Mouse (Mus musculus) bone marrow macrophage, adult 2 months (primary cell): ENCODE results near the gene Olfr692. TPM values are rescaled to one million over a fixed set of nuclear protein-coding genes. Genes with fewer than 3 reads are reported as not detected.
A peak's percentile ranks its signal among the peaks of the same experiment; 100 is the strongest.
"Not testable (repeated sequence)": the region's sequence is repeated elsewhere in the genome, so short reads cannot be mapped to it uniquely, and the experiment has no call there.

ENCODE experiments used
- H3K27ac ChIP-seq: 2 replicates; pipeline ENCODE4 v1.5.1; 2012; ENCODE audit warnings: low read depth, low read length; ENCODE audit not compliant: insufficient read depth
- H3K4me1 ChIP-seq: 2 replicates; pipeline ENCODE4 v1.6.1; 2012; ENCODE audit warnings: low read length; ENCODE audit not compliant: control insufficient read depth, insufficient read depth
- H3K4me3 ChIP-seq: 2 replicates; pipeline ENCODE4 v1.5.1; 2012; ENCODE audit warnings: mild to moderate bottlenecking, low read length, moderate library complexity; ENCODE audit not compliant: insufficient read depth
- CTCF ChIP-seq: IDR thresholded peaks from 2 replicates; pipeline ENCODE4 v1.5.1; 2012; ENCODE audit warnings: low read depth, mild to moderate bottlenecking, low read length, moderate library complexity
- POLR2A ChIP-seq: IDR thresholded peaks from 2 replicates; pipeline ENCODE4 v1.6.1; 2012; ENCODE audit warnings: mild to moderate bottlenecking, low read depth, low read length, borderline replicate concordance
- polyA plus RNA-seq: library from polyadenylated mRNA; stranded (reverse); fragments of >200 nt; gene quantifications from 2 replicates; pipeline ENCODE4 v1.2.4, GENCODE M21; 2012; ENCODE audit not compliant: missing spikeins, insufficient read depth, insufficient read length

The Olfr692 gene
- polyA plus RNA-seq, 1 experiment: not detected

GRCm38 (mm10) chr7:105399935-105400624 is 32.0 kb downstream of the Olfr692 start, which contains the start of gene Fam160a2:
Fam160a2 (minus strand) TSS chr7:105400054.
- Histone ChIP-seq H3K4me3 (peak within 1 kb of the TSS; percentile 92), H3K4me1 (peaks cover 16% of the 10 kb centered on the region), H3K27ac (peak within 1 kb of the TSS; percentile 68)
- no peak for TF ChIP-seq CTCF
- TF ChIP-seq POLR2A: peak; percentile 62; the same call in 1 of the 2 replicates

GRCm38 (mm10) chr7:105404268-105404667 is 36.2 kb downstream of the Olfr692 start, which contains the start of gene Cnga4:
Cnga4 (plus strand) TSS chr7:105404568.
- H3K27ac ChIP-seq: no peak within 1 kb of the TSS
- H3K4me3 ChIP-seq: no peak within 1 kb of the TSS
- TF ChIP-seq POLR2A (no peak), CTCF (no peak)
- no peaks in the 10 kb centered on the region; the same call in 1 of the 2 replicates for H3K4me1 ChIP-seq

- TF ChIP-seq CTCF (no peak), POLR2A (no peak)
- Histone ChIP-seq H3K27ac (no peak overlapping the region), H3K4me1 (no peaks in the 10 kb centered on the region; the same call in 1 of the 2 replicates), H3K4me3 (no peak overlapping the region)
These were observed 38.3 kb downstream of the Olfr692 start for GRCm38 (mm10) chr7:105406322-105406721.

GRCm38 (mm10) chr7:105411874-105412632 is 44.0 kb downstream of the Olfr692 start:
- not testable (repeated sequence) for H3K4me3 ChIP-seq, H3K27ac ChIP-seq, H3K4me1 ChIP-seq
- TF ChIP-seq CTCF: peak; percentile 94

- TF ChIP-seq POLR2A (no peak), CTCF (no peak)
- H3K4me1 ChIP-seq: no peaks in the 10 kb centered on the region
- no peak overlapping the region for H3K4me3 ChIP-seq
- H3K27ac ChIP-seq: no peak overlapping the region
These were observed 46.4 kb downstream of the Olfr692 start for GRCm38 (mm10) chr7:105414385-105414784.

- TF ChIP-seq POLR2A: no peak
- TF ChIP-seq CTCF: no peak
- no peaks in the 10 kb centered on the region for H3K4me1 ChIP-seq
- no peak overlapping the region for H3K4me3 ChIP-seq
- no peak overlapping the region for H3K27ac ChIP-seq
These were observed 48.5 kb downstream of the Olfr692 start for GRCm38 (mm10) chr7:105416529-105416928.

- TF ChIP-seq POLR2A (no peak), CTCF (no peak)
These were observed 50.1 kb downstream of the Olfr692 start for GRCm38 (mm10) chr7:105418106-105418505.

More at GRCm38 (mm10) chr7:105418106-105418505, 50.1 kb downstream of the Olfr692 start:
- Histone ChIP-seq H3K4me1 (no peaks in the 10 kb centered on the region), H3K27ac (no peak overlapping the region), H3K4me3 (no peak overlapping the region)

Other genes starting within 250 kb of the Olfr692 start
- not detected in 2 replicates for gene Olfr683, start 221.2 kb upstream of the Olfr692 start, polyA plus RNA-seq
- gene Olfr684, start 204.6 kb upstream of the Olfr692 start, polyA plus RNA-seq: not detected in 2 replicates
- gene Olfr685, start 182.2 kb upstream of the Olfr692 start, polyA plus RNA-seq: not detected in 2 replicates
- gene Olfr686, start 160.7 kb upstream of the Olfr692 start, polyA plus RNA-seq: not detected in 2 replicates
- gene Olfr688, start 80.1 kb upstream of the Olfr692 start, polyA plus RNA-seq: not detected in 2 replicates
- gene Olfr689, start 57.1 kb upstream of the Olfr692 start, polyA plus RNA-seq: not detected in 2 replicates
- not detected in 2 replicates for gene Olfr690, start 34.1 kb upstream of the Olfr692 start, polyA plus RNA-seq
- gene Olfr691, start 26.0 kb upstream of the Olfr692 start, polyA plus RNA-seq: not detected in 2 replicates
- gene Gm5901, start 6.8 kb downstream of the Olfr692 start, polyA plus RNA-seq: not detected in 2 replicates
- gene Fam160a2, start 31.8 kb downstream of the Olfr692 start, polyA plus RNA-seq: 29.1 and 39.3 TPM in 2 replicates
- not detected in 2 replicates for gene Cnga4, start 36.3 kb downstream of the Olfr692 start, polyA plus RNA-seq
- not detected in 2 replicates for gene Cckbr, start 57.5 kb downstream of the Olfr692 start, polyA plus RNA-seq
- gene Cavin3, start 114.1 kb downstream of the Olfr692 start, polyA plus RNA-seq: 0.34 and 1.1 TPM in 2 replicates
- gene Smpd1, start 186.1 kb downstream of the Olfr692 start, polyA plus RNA-seq: 26.4 and 28.0 TPM in 2 replicates
- 0.52 and 1.1 TPM in 2 replicates for gene Apbb1, start 213.4 kb downstream of the Olfr692 start, polyA plus RNA-seq
- gene Hpx, start 231.9 kb downstream of the Olfr692 start, polyA plus RNA-seq: 0.50 TPM in 1 of 2 replicates, not detected in the other